Mouse (Mus musculus) retina, embryonic 14.5 days (tissue): ENCODE measurements at regions not wholly inside any gene's neighbourhood (a gene's known extent, or its start where the extent isn't known, plus 50 kb on each side); places are given as distances from the start of the nearest gene placed in this dataset.

ENCODE experiments used
- DNase-seq: peaks from one replicate; pipeline ENCODE4 v3.0.0-alpha.2; 2015; ENCODE audit warnings: low spot score

- DNase-seq = peak; percentile 13
Measured at GRCm38 (mm10) chr14:87864388-87865215, 448.2 kb downstream of the Tdrd3 start.

- DNase-seq = peak; percentile 36
Measured at GRCm38 (mm10) chr14:87865216-87866202, 449.1 kb downstream of the Tdrd3 start.

- DNase-seq = no peak
Measured at GRCm38 (mm10) chr14:87901784-87902183, 485.3 kb downstream of the Tdrd3 start.

GRCm38 (mm10) chr14:87902416-87902815 lies 486.0 kb downstream of the Tdrd3 start:
- no peak for DNase-seq
